Mouse (Mus musculus) c-Kit-positive CD71-negative TER-119-negative erythroid progenitor cells, embryonic 14.5 days (primary cell): ENCODE results near the gene Camsap1.

Experiments used
- DNase-seq: peaks from one replicate; pipeline ENCODE4 v3.0.0-alpha.2; 2013; ENCODE audit warnings: low read depth

The Camsap1 gene

GRCm38 (mm10) chr2:25882276-25882675, 100.8 kb downstream of the Camsap1 start:
- DNase-seq = no peak

DNA sequence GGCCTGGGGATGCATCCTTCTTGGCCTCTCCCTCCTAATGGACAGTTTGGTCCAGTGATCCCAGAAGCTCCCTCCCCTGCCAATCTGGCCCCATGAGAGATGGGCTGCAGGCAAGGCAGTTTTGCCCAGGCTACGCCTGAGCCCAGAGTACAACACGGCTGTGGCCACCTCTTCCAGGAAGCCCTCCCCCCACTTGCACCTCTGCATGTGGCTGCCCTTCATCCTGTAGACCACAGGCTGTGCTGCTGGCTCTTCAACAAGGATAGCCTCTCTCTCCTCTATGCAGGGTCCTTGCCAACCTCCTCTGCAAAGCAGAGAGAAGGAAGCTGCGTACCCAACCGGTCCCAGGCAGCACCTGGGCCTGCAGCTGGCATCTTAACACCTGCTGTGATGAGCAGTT, 104.0 kb downstream of the Camsap1 start:
- no peak for DNase-seq

- no peak for DNase-seq
Measured at GRCm38 (mm10) chr2:25878516-25878915, 104.6 kb downstream of the Camsap1 start.

DNA sequence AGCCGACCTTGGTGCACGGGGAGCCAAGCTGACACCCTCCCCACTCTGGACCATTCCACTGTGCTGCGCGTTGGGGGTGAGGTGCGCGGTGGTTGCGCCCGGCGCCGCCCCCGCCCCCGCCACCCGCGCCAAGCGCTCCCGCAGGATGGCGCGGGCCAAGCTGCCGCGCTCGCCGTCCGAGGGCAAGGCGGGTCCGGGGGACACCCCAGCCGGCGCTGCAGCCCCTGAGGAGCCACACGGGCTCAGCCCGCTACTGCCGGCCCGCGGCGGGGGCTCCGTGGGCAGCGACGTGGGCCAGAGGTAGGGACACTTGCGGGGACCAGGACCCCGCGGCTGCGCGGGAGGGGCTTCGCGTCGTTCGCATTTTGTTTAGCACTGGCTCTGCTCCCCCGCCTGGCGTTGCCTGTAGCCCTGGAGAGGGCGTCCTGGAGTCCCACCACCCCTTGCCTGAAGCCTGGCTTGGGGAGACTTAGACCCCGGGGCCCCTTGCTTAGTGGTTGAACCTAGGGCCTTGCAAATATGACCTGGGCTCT, 105.3 kb downstream of the Camsap1 start:
- no peak for DNase-seq

DNA sequence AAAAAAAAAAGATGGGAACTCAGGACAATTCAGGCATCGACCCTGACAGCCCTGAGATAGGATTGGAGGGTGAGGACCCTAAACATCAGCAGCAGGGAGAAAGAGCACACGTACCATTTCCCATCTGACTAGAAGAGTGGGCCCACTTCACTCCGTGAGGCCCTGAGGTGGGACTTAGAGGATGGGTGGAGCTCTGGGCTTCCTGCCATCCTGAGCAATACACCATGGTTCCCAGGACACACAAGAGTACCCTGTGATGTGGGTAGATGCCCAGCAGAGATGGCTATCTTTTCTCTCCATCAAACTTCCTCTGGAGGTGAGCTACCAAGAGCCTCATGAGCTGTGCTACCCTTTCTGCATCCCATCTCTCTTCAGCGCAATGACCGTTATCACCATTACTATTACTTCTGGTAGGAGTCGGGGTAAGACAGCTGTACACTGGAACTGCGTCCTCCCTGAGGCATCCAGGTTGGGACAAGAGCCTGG, 105.8 kb downstream of the Camsap1 start:
- DNase-seq = no peak
